Mouse (Mus musculus): ENCODE measurements around the gene H2-Aa.

- TF ChIP-seq POLR2AphosphoS2 (IDR thresholded peaks at IDR 0.05; ENCODE audit: insufficient read length, low read depth) = no peak
- no peak for TF ChIP-seq POLR2A (IDR thresholded peaks at IDR 0.05; ENCODE audit: insufficient read length, low read depth)
- no peak for TF ChIP-seq MAX (IDR thresholded peaks at IDR 0.05; ENCODE audit: low read depth)
- no peak for TF ChIP-seq MYOG (IDR thresholded peaks at IDR 0.05; ENCODE audit: control insufficient read depth in 1 of 3, insufficient read depth in 1 of 3, insufficient read length in 2 of 3, low read depth in 2 of 3)
- TF ChIP-seq TCF12 (IDR thresholded peaks at IDR 0.05; ENCODE audit: insufficient read depth, poor library complexity, severe bottlenecking) = no peak
- no peak for TF ChIP-seq USF1 (IDR thresholded peaks at IDR 0.05; ENCODE audit: low read depth)
Observed at GRCm38 (mm10) chr17:34295891-34296794, 8.5 kb upstream of the H2-Aa start.
